Mouse (Mus musculus): ENCODE measurements at regions not wholly inside any gene's neighbourhood (a gene's known extent, or its start where the extent isn't known, plus 50 kb on each side); places are given as distances from the start of the nearest gene placed in this dataset.
"Not testable (repeated sequence)": the region's sequence is repeated elsewhere in the genome, so short reads cannot be mapped to it uniquely, and the experiment has no call there.

- no peak for ATAC-seq
- H3K4me1 ChIP-seq (ENCODE audit: insufficient read depth) = no peaks in the 10 kb centered on the region
- WGBS (ENCODE audit: insufficient replicate concordance) = 66% methylated on average over 3 of the region's 3 CpGs
- no peaks in the 10 kb centered on the region for H3K27me3 ChIP-seq (ENCODE audit: insufficient read depth, low read length)
- no peak overlapping the region for H3K27ac ChIP-seq (ENCODE audit: low read depth)
- no peaks in the 10 kb centered on the region for H3K9me3 ChIP-seq (ENCODE audit: low read length)
- H3K9ac ChIP-seq (replicated peaks) = no peak overlapping the region
- no peak for DNase-seq
- no peaks in the 10 kb centered on the region for H3K36me3 ChIP-seq (replicated peaks; ENCODE audit: insufficient read depth, low read length)
- H3K4me3 ChIP-seq (ENCODE audit: low read depth, low read length) = no peak overlapping the region
- TF ChIP-seq CTCF (IDR thresholded peaks at IDR 0.05; ENCODE audit: low read depth) (no peak), EP300 (IDR thresholded peaks at IDR 0.05; ENCODE audit: low read depth) (no peak)
- no peak overlapping the region for H3K4me2 ChIP-seq (ENCODE audit: low read depth, low read length)
Measured at GRCm38 (mm10) chr3:133696122-133696521, 151.2 kb upstream of the Tet2 start.

- not testable (repeated sequence) for H3K4me1 ChIP-seq (ENCODE audit: insufficient read depth); H3K27me3 ChIP-seq (ENCODE audit: insufficient read depth, low read length); H3K36me3 ChIP-seq (replicated peaks; ENCODE audit: insufficient read depth, low read length); H3K27ac ChIP-seq (ENCODE audit: low read depth); H3K9ac ChIP-seq (replicated peaks); H3K4me3 ChIP-seq (ENCODE audit: low read depth, low read length); ATAC-seq; H3K9me3 ChIP-seq (ENCODE audit: low read length); DNase-seq; H3K4me2 ChIP-seq (ENCODE audit: low read depth, low read length)
Measured at GRCm38 (mm10) chr3:133704849-133705248, 159.9 kb upstream of the Tet2 start.

GRCm38 (mm10) chr3:133711518-133711917 is 166.6 kb upstream of the Tet2 start:
- no peak for ATAC-seq

GRCm38 (mm10) chr3:133722550-133723290 is 177.8 kb upstream of the Tet2 start:
- DNase-seq = no peak
- no peak for TF ChIP-seq EP300 (IDR thresholded peaks at IDR 0.05; ENCODE audit: low read depth)
- TF ChIP-seq CTCF (IDR thresholded peaks at IDR 0.05; ENCODE audit: low read depth) = no peak

More at GRCm38 (mm10) chr3:133711518-133711917, 166.6 kb upstream of the Tet2 start:
- Histone ChIP-seq H3K36me3 (replicated peaks; ENCODE audit: insufficient read depth, low read length) (no peaks in the 10 kb centered on the region), H3K9me3 (ENCODE audit: low read length) (no peaks in the 10 kb centered on the region), H3K4me2 (ENCODE audit: low read depth, low read length) (no peak overlapping the region), H3K27ac (ENCODE audit: low read depth) (no peak overlapping the region), H3K4me3 (ENCODE audit: low read depth, low read length) (no peak overlapping the region), H3K27me3 (ENCODE audit: insufficient read depth, low read length) (no peaks in the 10 kb centered on the region), H3K9ac (replicated peaks) (no peak overlapping the region), H3K4me1 (ENCODE audit: insufficient read depth) (no peaks in the 10 kb centered on the region)
- DNase-seq = no peak
- 41% methylated on average over 1 of the region's 1 CpGs for WGBS (ENCODE audit: insufficient replicate concordance)
- TF ChIP-seq CTCF (IDR thresholded peaks at IDR 0.05; ENCODE audit: low read depth) = no peak

GRCm38 (mm10) chr3:133726831-133727230 is 181.9 kb upstream of the Tet2 start:
- DNase-seq = no peak
- TF ChIP-seq CTCF (IDR thresholded peaks at IDR 0.05; ENCODE audit: low read depth) (no peak), EP300 (IDR thresholded peaks at IDR 0.05; ENCODE audit: low read depth) (no peak)
- no peaks in the 10 kb centered on the region for H3K27me3 ChIP-seq (ENCODE audit: insufficient read depth, low read length)
- H3K36me3 ChIP-seq (replicated peaks; ENCODE audit: insufficient read depth, low read length) = no peaks in the 10 kb centered on the region
- no peak overlapping the region for H3K4me2 ChIP-seq (ENCODE audit: low read depth, low read length)
- H3K4me3 ChIP-seq (ENCODE audit: low read depth, low read length) = no peak overlapping the region
- ATAC-seq = no peak
- no peaks in the 10 kb centered on the region for H3K9me3 ChIP-seq (ENCODE audit: low read length)
- H3K4me1 ChIP-seq (ENCODE audit: insufficient read depth) = no peaks in the 10 kb centered on the region
- WGBS (ENCODE audit: insufficient replicate concordance) = 82% methylated on average over 6 of the region's 6 CpGs
- no peak overlapping the region for H3K9ac ChIP-seq (replicated peaks)
- H3K27ac ChIP-seq (ENCODE audit: low read depth) = no peak overlapping the region

More at GRCm38 (mm10) chr3:133722550-133723290, 177.8 kb upstream of the Tet2 start:
- H3K27ac ChIP-seq (ENCODE audit: low read depth) = no peak overlapping the region
- H3K36me3 ChIP-seq (replicated peaks; ENCODE audit: insufficient read depth, low read length) = no peaks in the 10 kb centered on the region
- no peaks in the 10 kb centered on the region for H3K27me3 ChIP-seq (ENCODE audit: insufficient read depth, low read length)
- H3K9me3 ChIP-seq (ENCODE audit: low read length) = no peaks in the 10 kb centered on the region
- H3K9ac ChIP-seq (replicated peaks) = no peak overlapping the region
- no peak overlapping the region for H3K4me2 ChIP-seq (ENCODE audit: low read depth, low read length)
- no peak overlapping the region for H3K4me3 ChIP-seq (ENCODE audit: low read depth, low read length)
- H3K4me1 ChIP-seq (ENCODE audit: insufficient read depth) = no peaks in the 10 kb centered on the region
- no peak for ATAC-seq
- 69% methylated on average over 3 of the region's 3 CpGs for WGBS (ENCODE audit: insufficient replicate concordance)

- 56% methylated on average over 1 of the region's 1 CpGs for WGBS (ENCODE audit: insufficient replicate concordance)
- Histone ChIP-seq H3K27me3 (ENCODE audit: insufficient read depth, low read length) (no peaks in the 10 kb centered on the region), H3K4me2 (ENCODE audit: low read depth, low read length) (no peak overlapping the region), H3K9ac (replicated peaks) (no peak overlapping the region), H3K4me1 (ENCODE audit: insufficient read depth) (no peaks in the 10 kb centered on the region), H3K36me3 (replicated peaks; ENCODE audit: insufficient read depth, low read length) (no peaks in the 10 kb centered on the region), H3K4me3 (ENCODE audit: low read depth, low read length) (no peak overlapping the region), H3K9me3 (ENCODE audit: low read length) (no peaks in the 10 kb centered on the region), H3K27ac (ENCODE audit: low read depth) (no peak overlapping the region)
- TF ChIP-seq CTCF (IDR thresholded peaks at IDR 0.05; ENCODE audit: low read depth) (no peak), EP300 (IDR thresholded peaks at IDR 0.05; ENCODE audit: low read depth) (no peak)
- DNase-seq = no peak
- ATAC-seq = no peak
Measured at GRCm38 (mm10) chr3:133735603-133736002, 190.7 kb upstream of the Tet2 start.

GRCm38 (mm10) chr3:133738936-133739335 is 194.0 kb upstream of the Tet2 start:
- ATAC-seq (no peak), DNase-seq (no peak)
- H3K27ac ChIP-seq (ENCODE audit: low read depth) = no peak overlapping the region
- WGBS (ENCODE audit: insufficient replicate concordance) = 79% methylated on average over 2 of the region's 2 CpGs
- H3K4me2 ChIP-seq (ENCODE audit: low read depth, low read length) = no peak overlapping the region
- H3K27me3 ChIP-seq (ENCODE audit: insufficient read depth, low read length) = no peaks in the 10 kb centered on the region
- no peak for TF ChIP-seq CTCF (IDR thresholded peaks at IDR 0.05; ENCODE audit: low read depth)
- TF ChIP-seq EP300 (IDR thresholded peaks at IDR 0.05; ENCODE audit: low read depth) = no peak
- no peaks in the 10 kb centered on the region for H3K4me1 ChIP-seq (ENCODE audit: insufficient read depth)
- no peaks in the 10 kb centered on the region for H3K9me3 ChIP-seq (ENCODE audit: low read length)
- no peaks in the 10 kb centered on the region for H3K36me3 ChIP-seq (replicated peaks; ENCODE audit: insufficient read depth, low read length)
- H3K4me3 ChIP-seq (ENCODE audit: low read depth, low read length) = no peak overlapping the region
- no peak overlapping the region for H3K9ac ChIP-seq (replicated peaks)

All from liver, postnatal 0 days (tissue).